In genomic region chr10:130005366-130005765, GRCm38 (mm10) we compare ENCODE assay signal across 22 mouse cellular contexts. TPM values are rescaled to one million over a fixed set of nuclear protein-coding genes. Genes with fewer than 3 reads are reported as not detected.
DNase-seq lines count a peak whose midpoint lies in the region; TF ChIP-seq lines count a peak whose summit lies in the region.
"Not testable (repeated sequence)": the region's sequence is repeated elsewhere in the genome, so short reads cannot be mapped to it uniquely, and the experiment has no call there.
"Had no signal": no experiment of that assay in that cellular context is flagged by ENCODE, and none has a peak within 500 bp of the region (broad histone marks: within the 10 kb centered on the region; RNA-seq: fewer than 3 reads in every experiment).

No protein-coding gene starts in this region.

- TF ChIP-seq POLR2A in ES-Bruce4 (IDR thresholded peaks at IDR 0.05; ENCODE audit: insufficient read depth, low read length), result not testable (repeated sequence)

- H3K9ac ChIP-seq in ES-Bruce4 (ENCODE audit: low read depth, poor library complexity, severe bottlenecking), result not testable (repeated sequence)
- peak overlapping the region; percentile 43; the same call in 1 of the 2 replicates for H3K9ac ChIP-seq in ES-E14 (ENCODE audit: insufficient read depth, low read depth, low read length, poor library complexity, severe bottlenecking)

- in situ Hi-C loops in ES-E14 (cut with MboI; ENCODE audit: low sequenced_read_pairs in 2 of 2, unreplicated experiment in 2 of 2), result not testable (repeated sequence)

- not testable (repeated sequence) for H3K4me3 ChIP-seq in ES-Bruce4 (ENCODE audit: low read depth, low read length)
- 0 out of 4 replicates have a peak overlapping the region, but pooled peaks of 1 of the 2 experiments have one; percentile 5 for H3K4me3 ChIP-seq in ES-E14 (ENCODE audit: insufficient read depth in 1 of 2, low read depth in 1 of 2, low read length in 2 of 2, poor library complexity in 1 of 2, severe bottlenecking in 1 of 2)

- H3K27ac ChIP-seq in ES-Bruce4 (ENCODE audit: insufficient read depth, low read length), result peak overlapping the region; percentile 80
- H3K27ac ChIP-seq in ES-E14 (ENCODE audit: insufficient read depth, low read depth, low read length, poor library complexity, severe bottlenecking), result peak overlapping the region; percentile 87

- DNase-seq in ES-CJ7 (ENCODE audit: low read depth, low spot score) (peak; percentile 88), ES-E14 (ENCODE audit: low read depth, low spot score) (peak; percentile 54), R1 (ENCODE audit: low read depth, low spot score) (peak; percentile 97), ZHBTc4 (ENCODE audit: low read depth, low spot score) (peak; percentile 91)

- not testable (repeated sequence) for H3K4me1 ChIP-seq in ES-Bruce4 (ENCODE audit: control insufficient read depth, insufficient read depth, low read length); ES-E14 (ENCODE audit: control insufficient read depth in 2 of 2, insufficient read depth in 2 of 2, low read length in 2 of 2, poor library complexity in 1 of 2)

- not testable (repeated sequence) for H3K27me3 ChIP-seq in ES-Bruce4 (ENCODE audit: control insufficient read depth, insufficient read depth, low read length, poor library complexity, severe bottlenecking)

- not testable (repeated sequence) for TF ChIP-seq CTCF in ES-Bruce4 (IDR thresholded peaks at IDR 0.05; ENCODE audit: low read depth, low read length)

- H3K9me3 ChIP-seq in ES-Bruce4 (replicated peaks; ENCODE audit: control insufficient read depth, insufficient read depth, low read length, poor library complexity, severe bottlenecking), result peaks cover 24% of the 10 kb centered on the region
- not testable (repeated sequence) for H3K9me3 ChIP-seq in ES-E14 (ENCODE audit: control insufficient read depth, insufficient read depth, low read depth, low read length)

- not testable (repeated sequence) for TF ChIP-seq EP300 in ES-Bruce4 (IDR thresholded peaks at IDR 0.05; ENCODE audit: insufficient read depth, low read depth, low read length)

- H3K36me3 ChIP-seq in ES-Bruce4 (ENCODE audit: control insufficient read depth, insufficient read depth, low read length, poor library complexity, severe bottlenecking); ES-E14 (ENCODE audit: control insufficient read depth, insufficient read depth, low read length, poor library complexity, severe bottlenecking): not testable (repeated sequence)

RNA-seq across cellular contexts. Expression of gene Olfr820, which starts 7.1 kb away (rescaled TPM):
- polyA plus RNA-seq in ES-Bruce4 (2011; ENCODE audit: insufficient read depth, insufficient read length, low read depth, missing spikeins), result not detected in 2 replicates
- not detected in 2 replicates for total RNA-seq in ES-E14 (2012; rRNA removed)
- total RNA-seq: adrenal gland, adult 18-20 months; adrenal gland, adult 2 months; adrenal gland, adult 8-10 months; adrenal gland, postnatal 10 days; adrenal gland, postnatal 14 days; adrenal gland, postnatal 25 days; adrenal gland, postnatal 36 days; adrenal gland, postnatal 4 days; CH12.LX; MEL had no signal
- polyA plus RNA-seq: activated CD4-positive, CD25-positive, alpha-beta regulatory T cell, adult 4 months; adrenal gland, adult 2 months; brain, embryonic 14.5 days; C2C12; CD4-positive, CD25-positive, alpha-beta regulatory T cell, adult 4 months; cerebellum, adult 2 months; G1E; Patski had no signal

RNA-seq across cellular contexts. Expression of gene Gm10310, which starts 20.5 kb away (rescaled TPM):
- not detected in 2 replicates for polyA plus RNA-seq in ES-Bruce4 (2011; ENCODE audit: insufficient read depth, insufficient read length, low read depth, missing spikeins)
- not detected in 2 replicates for total RNA-seq in ES-E14 (2012; rRNA removed)
- total RNA-seq: adrenal gland, adult 18-20 months; adrenal gland, adult 2 months; adrenal gland, adult 8-10 months; adrenal gland, postnatal 10 days; adrenal gland, postnatal 14 days; adrenal gland, postnatal 25 days; adrenal gland, postnatal 36 days; adrenal gland, postnatal 4 days; CH12.LX; MEL had no signal
- polyA plus RNA-seq: activated CD4-positive, CD25-positive, alpha-beta regulatory T cell, adult 4 months; adrenal gland, adult 2 months; brain, embryonic 14.5 days; C2C12; cerebellum, adult 2 months; G1E; Patski had no signal

RNA-seq across cellular contexts. Expression of gene Olfr821, which starts 24.8 kb away (rescaled TPM):
- not detected in 2 replicates for polyA plus RNA-seq in ES-Bruce4 (2011; ENCODE audit: insufficient read depth, insufficient read length, low read depth, missing spikeins)
- not detected in 2 replicates for total RNA-seq in ES-E14 (2012; rRNA removed)
- total RNA-seq: adrenal gland, adult 18-20 months; adrenal gland, adult 2 months; adrenal gland, adult 8-10 months; adrenal gland, postnatal 10 days; adrenal gland, postnatal 14 days; adrenal gland, postnatal 25 days; adrenal gland, postnatal 36 days; adrenal gland, postnatal 4 days; CH12.LX; G1E; MEL had no signal
- polyA plus RNA-seq: activated CD4-positive, CD25-positive, alpha-beta regulatory T cell, adult 4 months; adrenal gland, adult 2 months; brain, embryonic 14.5 days; C2C12; CD4-positive, CD25-positive, alpha-beta regulatory T cell, adult 4 months; cerebellum, adult 2 months; G1E; Patski had no signal

RNA-seq across cellular contexts. Expression of gene Olfr247, which starts 29.4 kb away (rescaled TPM):
- polyA plus RNA-seq in ES-Bruce4 (2011; ENCODE audit: insufficient read depth, insufficient read length, low read depth, missing spikeins), result not detected in 2 replicates
- total RNA-seq in ES-E14 (2012; rRNA removed), result not detected in 2 replicates
- total RNA-seq: adrenal gland, adult 18-20 months; adrenal gland, adult 2 months; adrenal gland, adult 8-10 months; adrenal gland, postnatal 10 days; adrenal gland, postnatal 14 days; adrenal gland, postnatal 25 days; adrenal gland, postnatal 36 days; adrenal gland, postnatal 4 days; CH12.LX; G1E; MEL had no signal
- polyA plus RNA-seq: activated CD4-positive, CD25-positive, alpha-beta regulatory T cell, adult 4 months; adrenal gland, adult 2 months; brain, embryonic 14.5 days; C2C12; CD4-positive, CD25-positive, alpha-beta regulatory T cell, adult 4 months; cerebellum, adult 2 months; G1E; Patski had no signal

RNA-seq across cellular contexts. Expression of gene Olfr819, which starts 38.3 kb away (rescaled TPM):
- not detected in 2 replicates for polyA plus RNA-seq in ES-Bruce4 (2011; ENCODE audit: insufficient read depth, insufficient read length, low read depth, missing spikeins)
- not detected in 2 replicates for total RNA-seq in ES-E14 (2012; rRNA removed)
- total RNA-seq: adrenal gland, adult 18-20 months; adrenal gland, adult 2 months; adrenal gland, adult 8-10 months; adrenal gland, postnatal 10 days; adrenal gland, postnatal 14 days; adrenal gland, postnatal 25 days; adrenal gland, postnatal 36 days; adrenal gland, postnatal 4 days; CH12.LX; MEL had no signal
- polyA plus RNA-seq: activated CD4-positive, CD25-positive, alpha-beta regulatory T cell, adult 4 months; adrenal gland, adult 2 months; brain, embryonic 14.5 days; C2C12; CD4-positive, CD25-positive, alpha-beta regulatory T cell, adult 4 months; cerebellum, adult 2 months; G1E; Patski had no signal
